Mouse (Mus musculus): Measurements from ENCODE around the gene Vmn1r10. TPM values are rescaled to one million over a fixed set of nuclear protein-coding genes. Genes with fewer than 3 reads are reported as not detected.

Gene Vmn1r10
- polyA plus RNA-seq (2015; fragmentation: Nextera tagmentation; extraction: Ambion mirVana), result not detected in 2 replicates

DNA sequence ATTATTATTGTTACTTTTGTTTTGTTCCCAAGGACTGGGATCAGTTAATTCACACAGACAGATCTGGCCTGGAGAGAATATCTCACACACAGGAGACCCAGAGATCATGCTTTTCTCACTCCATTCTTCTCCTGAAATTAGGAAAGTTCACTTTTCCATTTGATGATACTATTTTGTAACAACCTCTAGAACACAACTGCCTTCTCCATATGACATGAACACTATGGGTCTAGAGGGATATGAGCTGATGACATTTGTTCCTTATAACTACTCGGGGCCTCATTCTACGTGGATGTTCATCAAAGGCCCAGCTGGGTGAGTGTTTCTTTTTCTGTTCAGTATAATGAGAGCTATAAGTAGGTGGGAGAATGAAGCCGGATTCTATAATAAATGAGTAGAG lies at the start of gene Vmn1r10:
Vmn1r10 (plus strand) TSS at position 301 of the 400 bp plus-strand sequence.
- Histone ChIP-seq H3K4me2 (replicated peaks; ENCODE audit: low read depth) (no peak within 1 kb of the TSS), H3K9ac (ENCODE audit: low read depth, low read length) (no peak within 1 kb of the TSS), H3K4me3 (ENCODE audit: low read depth, low read length) (no peak within 1 kb of the TSS), H3K27me3 (replicated peaks; ENCODE audit: control insufficient read depth, insufficient read depth, low read length) (no peaks in the 10 kb centered on the region), H3K27ac (ENCODE audit: low read depth, low read length) (no peak within 1 kb of the TSS), H3K36me3 (ENCODE audit: control insufficient read depth, insufficient read depth) (no peaks in the 10 kb centered on the region), H3K9me3 (ENCODE audit: control insufficient read depth) (no peaks in the 10 kb centered on the region), H3K4me1 (replicated peaks; ENCODE audit: control insufficient read depth, insufficient read depth, low read length) (no peaks in the 10 kb centered on the region)
- WGBS, result 82% methylated on average over 3 of the region's 3 CpGs
- no peak for TF ChIP-seq CTCF (IDR thresholded peaks at IDR 0.05; ENCODE audit: low read depth)
- no peak for ATAC-seq

DNA sequence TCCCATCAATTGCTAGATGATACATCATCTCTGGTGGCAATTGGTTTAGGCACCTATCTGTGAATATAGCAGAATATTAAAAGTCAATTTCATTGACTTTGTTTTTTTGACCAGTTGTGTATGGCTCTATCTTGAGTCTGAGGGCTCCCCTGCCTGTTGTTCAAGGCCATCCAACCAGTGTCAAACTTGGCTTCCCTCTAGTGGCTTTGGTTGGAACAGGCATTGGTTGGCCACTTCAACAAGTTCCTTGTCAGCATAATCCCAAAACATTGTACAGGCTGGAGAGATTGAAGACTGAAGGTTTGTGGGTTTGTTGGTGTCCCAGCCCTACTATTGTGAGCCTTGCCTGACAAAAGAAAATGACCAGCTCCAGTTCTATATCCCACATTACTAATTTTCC lies 45.5 kb upstream of the Vmn1r10 start:
- Histone ChIP-seq H3K9me3 (ENCODE audit: control insufficient read depth) (no peaks in the 10 kb centered on the region), H3K27ac (ENCODE audit: low read depth, low read length) (no peak overlapping the region), H3K36me3 (ENCODE audit: control insufficient read depth, insufficient read depth) (no peaks in the 10 kb centered on the region), H3K4me2 (replicated peaks; ENCODE audit: low read depth) (no peak overlapping the region), H3K27me3 (replicated peaks; ENCODE audit: control insufficient read depth, insufficient read depth, low read length) (no peaks in the 10 kb centered on the region), H3K9ac (ENCODE audit: low read depth, low read length) (no peak overlapping the region), H3K4me3 (ENCODE audit: low read depth, low read length) (no peak overlapping the region), H3K4me1 (replicated peaks; ENCODE audit: control insufficient read depth, insufficient read depth, low read length) (no peaks in the 10 kb centered on the region)
- no peak for ATAC-seq
- peak; percentile 43 for TF ChIP-seq CTCF (IDR thresholded peaks at IDR 0.05; ENCODE audit: low read depth)

DNA sequence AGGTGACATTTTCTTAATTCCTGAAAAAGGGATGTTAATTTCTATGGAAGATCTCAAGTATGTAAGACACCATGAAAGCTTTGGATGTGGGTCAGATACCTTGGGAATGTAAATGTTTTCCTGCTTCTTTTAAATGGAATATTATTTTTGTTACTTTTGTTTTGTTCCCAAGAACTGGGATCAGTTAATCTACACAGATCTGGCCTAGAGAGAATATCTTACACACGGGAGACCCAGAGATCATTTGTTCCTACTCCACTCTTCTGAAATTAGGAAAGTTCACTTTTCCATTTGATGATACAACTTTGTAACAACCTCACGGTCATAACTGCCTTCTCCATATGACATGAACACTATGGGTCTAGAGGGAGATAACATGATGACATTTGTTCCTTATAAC lies 42.8 kb upstream of the Vmn1r10 start, which contains the start of gene Vmn1r9:
Vmn1r9 (plus strand) TSS at position 301 of the 400 bp plus-strand sequence.
- no peaks in the 10 kb centered on the region for H3K4me1 ChIP-seq (replicated peaks; ENCODE audit: control insufficient read depth, insufficient read depth, low read length)
- H3K27ac ChIP-seq (ENCODE audit: low read depth, low read length), result no peak within 1 kb of the TSS
- no peaks in the 10 kb centered on the region for H3K36me3 ChIP-seq (ENCODE audit: control insufficient read depth, insufficient read depth)
- H3K4me3 ChIP-seq (ENCODE audit: low read depth, low read length), result no peak within 1 kb of the TSS
- ATAC-seq, result no peak
- no peak within 1 kb of the TSS for H3K9ac ChIP-seq (ENCODE audit: low read depth, low read length)
- no peak within 1 kb of the TSS for H3K4me2 ChIP-seq (replicated peaks; ENCODE audit: low read depth)
- no peak for TF ChIP-seq CTCF (IDR thresholded peaks at IDR 0.05; ENCODE audit: low read depth)
- 85% methylated on average over 2 of the region's 2 CpGs for WGBS
- H3K27me3 ChIP-seq (replicated peaks; ENCODE audit: control insufficient read depth, insufficient read depth, low read length), result no peaks in the 10 kb centered on the region
- H3K9me3 ChIP-seq (ENCODE audit: control insufficient read depth), result no peaks in the 10 kb centered on the region

DNA sequence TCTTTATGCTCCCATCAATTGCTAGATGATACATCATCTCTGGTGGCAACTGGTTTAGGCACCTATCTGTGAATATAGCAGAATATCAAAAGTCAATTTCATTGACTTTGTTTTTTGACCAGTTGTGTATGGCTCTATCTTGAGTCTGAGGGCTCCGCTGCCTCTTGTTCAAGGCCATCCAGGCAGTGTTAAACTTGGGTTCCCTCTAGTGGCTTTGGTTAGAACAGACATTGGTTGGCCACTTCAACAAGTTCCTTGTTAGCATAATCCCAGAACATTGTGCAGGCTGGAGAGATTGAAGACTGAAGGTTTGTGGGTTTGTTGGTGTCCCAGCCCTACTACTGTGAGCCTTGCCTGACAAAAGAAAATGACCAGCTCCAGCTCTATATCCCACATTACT lies 2.9 kb upstream of the Vmn1r10 start:
- Histone ChIP-seq H3K9ac (ENCODE audit: low read depth, low read length) (no peak overlapping the region), H3K4me2 (replicated peaks; ENCODE audit: low read depth) (no peak overlapping the region), H3K9me3 (ENCODE audit: control insufficient read depth) (no peaks in the 10 kb centered on the region), H3K4me1 (replicated peaks; ENCODE audit: control insufficient read depth, insufficient read depth, low read length) (no peaks in the 10 kb centered on the region), H3K4me3 (ENCODE audit: low read depth, low read length) (no peak overlapping the region), H3K27ac (ENCODE audit: low read depth, low read length) (no peak overlapping the region), H3K27me3 (replicated peaks; ENCODE audit: control insufficient read depth, insufficient read depth, low read length) (no peaks in the 10 kb centered on the region), H3K36me3 (ENCODE audit: control insufficient read depth, insufficient read depth) (no peaks in the 10 kb centered on the region)
- no peak for ATAC-seq
- WGBS, result 68% methylated on average over 1 of the region's 1 CpGs
- TF ChIP-seq CTCF (IDR thresholded peaks at IDR 0.05; ENCODE audit: low read depth), result peak; percentile 53

DNA sequence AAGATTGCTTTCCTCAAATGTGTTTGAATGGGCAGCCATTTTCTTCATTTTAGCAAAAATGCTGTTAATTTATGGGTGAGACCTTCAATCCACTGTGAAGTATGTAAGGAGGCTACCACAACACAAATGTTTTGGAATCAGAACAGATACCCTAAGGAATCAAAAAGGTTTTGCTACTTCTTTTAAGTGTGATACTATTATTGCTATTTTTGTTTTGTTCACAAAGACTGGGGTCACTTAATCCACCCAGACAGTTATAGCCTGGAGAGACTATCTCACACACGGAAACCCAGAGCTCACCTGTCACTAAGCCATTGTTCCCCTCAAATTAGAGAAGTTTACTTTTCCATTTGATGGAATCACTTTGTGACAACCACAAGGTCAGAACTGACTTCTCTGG lies 23.9 kb downstream of the Vmn1r10 start, which contains the start of gene Vmn1r11:
Vmn1r11 (plus strand) TSS at position 301 of the 400 bp plus-strand sequence.
- no peak for TF ChIP-seq CTCF (IDR thresholded peaks at IDR 0.05; ENCODE audit: low read depth)
- no peak within 1 kb of the TSS for H3K4me3 ChIP-seq (ENCODE audit: low read depth, low read length)
- H3K4me1 ChIP-seq (replicated peaks; ENCODE audit: control insufficient read depth, insufficient read depth, low read length), result no peaks in the 10 kb centered on the region
- H3K9me3 ChIP-seq (ENCODE audit: control insufficient read depth), result no peaks in the 10 kb centered on the region
- no peak within 1 kb of the TSS for H3K27ac ChIP-seq (ENCODE audit: low read depth, low read length)
- ATAC-seq, result no peak
- 47% methylated on average over 1 of the region's 1 CpGs for WGBS
- no peak within 1 kb of the TSS for H3K9ac ChIP-seq (ENCODE audit: low read depth, low read length)
- H3K4me2 ChIP-seq (replicated peaks; ENCODE audit: low read depth), result no peak within 1 kb of the TSS
- H3K27me3 ChIP-seq (replicated peaks; ENCODE audit: control insufficient read depth, insufficient read depth, low read length), result no peaks in the 10 kb centered on the region
- H3K36me3 ChIP-seq (ENCODE audit: control insufficient read depth, insufficient read depth), result no peaks in the 10 kb centered on the region

DNA sequence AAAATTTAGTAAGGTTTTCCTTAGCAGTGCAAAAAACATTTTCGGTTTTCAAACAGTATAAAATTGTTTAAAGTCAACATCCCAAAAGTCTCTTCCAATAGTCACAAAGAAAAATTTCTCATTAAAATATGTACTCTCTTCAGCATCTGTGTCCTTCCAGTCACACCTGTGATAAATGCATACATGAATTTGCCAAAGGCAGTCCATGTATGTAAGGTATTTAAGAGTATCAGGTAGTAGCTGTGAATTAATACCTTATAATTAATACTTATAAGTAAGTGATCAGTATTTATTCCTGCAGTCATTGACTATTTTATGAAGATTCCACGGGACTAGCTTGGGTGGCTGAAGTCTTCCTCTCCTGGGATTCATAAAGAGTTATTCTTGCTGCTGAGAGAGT lies 47.4 kb downstream of the Vmn1r10 start, which contains the start of gene Vmn1r12:
Vmn1r12 (plus strand) TSS at position 301 of the 400 bp plus-strand sequence.
- Histone ChIP-seq H3K4me3 (ENCODE audit: low read depth, low read length) (no peak within 1 kb of the TSS), H3K9ac (ENCODE audit: low read depth, low read length) (no peak within 1 kb of the TSS), H3K27ac (ENCODE audit: low read depth, low read length) (no peak within 1 kb of the TSS), H3K27me3 (replicated peaks; ENCODE audit: control insufficient read depth, insufficient read depth, low read length) (no peaks in the 10 kb centered on the region), H3K4me2 (replicated peaks; ENCODE audit: low read depth) (no peak within 1 kb of the TSS), H3K9me3 (ENCODE audit: control insufficient read depth) (no peaks in the 10 kb centered on the region), H3K4me1 (replicated peaks; ENCODE audit: control insufficient read depth, insufficient read depth, low read length) (no peaks in the 10 kb centered on the region), H3K36me3 (ENCODE audit: control insufficient read depth, insufficient read depth) (no peaks in the 10 kb centered on the region)
- TF ChIP-seq CTCF (IDR thresholded peaks at IDR 0.05; ENCODE audit: low read depth), result no peak
- WGBS, result 77% methylated on average over 2 of the region's 2 CpGs
- no peak for ATAC-seq

Other genes starting within 250 kb of the Vmn1r10 start
- 43.6 and 44.7 TPM in 2 replicates for gene Nt5c3, start 185.5 kb upstream of the Vmn1r10 start, polyA plus RNA-seq (2015; fragmentation: Nextera tagmentation; extraction: Ambion mirVana)
- gene Vmn1r4, start 185.4 kb upstream of the Vmn1r10 start, polyA plus RNA-seq (2015; fragmentation: Nextera tagmentation; extraction: Ambion mirVana), result 0.07 and 0.14 TPM in 2 replicates
- not detected in 2 replicates for gene Vmn1r5, start 139.2 kb upstream of the Vmn1r10 start, polyA plus RNA-seq (2015; fragmentation: Nextera tagmentation; extraction: Ambion mirVana)
- gene Vmn1r6, start 112.2 kb upstream of the Vmn1r10 start, polyA plus RNA-seq (2015; fragmentation: Nextera tagmentation; extraction: Ambion mirVana), result not detected in 2 replicates
- gene Vmn1r7, start 84.1 kb upstream of the Vmn1r10 start, polyA plus RNA-seq (2015; fragmentation: Nextera tagmentation; extraction: Ambion mirVana), result not detected in 2 replicates
- gene Vmn1r8, start 77.2 kb upstream of the Vmn1r10 start, polyA plus RNA-seq (2015; fragmentation: Nextera tagmentation; extraction: Ambion mirVana), result not detected in 2 replicates
- not detected in 2 replicates for gene Vmn1r9, start 42.7 kb upstream of the Vmn1r10 start, polyA plus RNA-seq (2015; fragmentation: Nextera tagmentation; extraction: Ambion mirVana)
- not detected in 2 replicates for gene Vmn1r11, start 24.0 kb downstream of the Vmn1r10 start, polyA plus RNA-seq (2015; fragmentation: Nextera tagmentation; extraction: Ambion mirVana)
- gene Vmn1r12, start 47.5 kb downstream of the Vmn1r10 start, polyA plus RNA-seq (2015; fragmentation: Nextera tagmentation; extraction: Ambion mirVana), result not detected in 2 replicates
- gene Vmn1r13, start 93.8 kb downstream of the Vmn1r10 start, polyA plus RNA-seq (2015; fragmentation: Nextera tagmentation; extraction: Ambion mirVana), result not detected in 2 replicates
- gene Vmn1r14, start 122.2 kb downstream of the Vmn1r10 start, polyA plus RNA-seq (2015; fragmentation: Nextera tagmentation; extraction: Ambion mirVana), result not detected in 2 replicates
- not detected in 2 replicates for gene Vmn1r15, start 148.5 kb downstream of the Vmn1r10 start, polyA plus RNA-seq (2015; fragmentation: Nextera tagmentation; extraction: Ambion mirVana)
- gene Vmn1r16, start 220.0 kb downstream of the Vmn1r10 start, polyA plus RNA-seq (2015; fragmentation: Nextera tagmentation; extraction: Ambion mirVana), result not detected in 2 replicates

Measured in intestine, postnatal 0 days (tissue).